Mouse (Mus musculus) heart, adult 2 months (tissue): ENCODE measurements around the gene Csmd2. TPM values are rescaled to one million over a fixed set of nuclear protein-coding genes. Genes with fewer than 3 reads are reported as not detected.

ENCODE experiments used
- DNase-seq, 2 experiments: peaks; one replicate each; pipeline ENCODE4 v3.0.0; 2021
- H3K27ac ChIP-seq: fragments of 200-600 bp; 2 replicates; pipeline ENCODE4 v1.8.1; 2022
- H3K27me3 ChIP-seq: fragments of 200-500 bp; 2 replicates; pipeline ENCODE4 v1.6.1; 2012; ENCODE audit warnings: mild to moderate bottlenecking, low read length, inconsistent platforms, mixed read lengths; ENCODE audit not compliant: control insufficient read depth, insufficient read depth
- H3K36me3 ChIP-seq: fragments of 200-500 bp; 2 replicates; pipeline ENCODE4 v1.6.1; 2012; ENCODE audit warnings: low read length, inconsistent platforms; ENCODE audit not compliant: control insufficient read depth, insufficient read depth
- H3K4me1 ChIP-seq: fragments of 200-500 bp; 2 replicates; pipeline ENCODE4 v1.6.1; 2011; ENCODE audit warnings: low read length; ENCODE audit not compliant: control insufficient read depth, insufficient read depth
- H3K4me3 ChIP-seq: fragments of 200-600 bp; 2 replicates; pipeline ENCODE4 v1.8.1; 2022
- H3K79me2 ChIP-seq: fragments of 200-500 bp; replicated peaks from 2 replicates; pipeline ENCODE4 v1.6.1; 2012; ENCODE audit warnings: mild to moderate bottlenecking, inconsistent platforms, low read length, moderate library complexity, mixed read lengths; ENCODE audit not compliant: control insufficient read depth, insufficient read depth
- H3K9ac ChIP-seq: fragments of 200-500 bp; 2 replicates; pipeline ENCODE4 v1.6.1; 2012; ENCODE audit warnings: low read depth, mild to moderate bottlenecking, control low read depth, inconsistent platforms, low read length, mixed read lengths
- CTCF ChIP-seq: fragments of 200-600 bp; IDR thresholded peaks from 2 replicates; pipeline ENCODE4 v1.8.1; 2022; ENCODE audit warnings: antibody characterized with exemption, mild to moderate bottlenecking, moderate library complexity
- EP300 ChIP-seq: fragments of 200-500 bp; IDR thresholded peaks from 2 replicates; pipeline ENCODE4 v1.6.1; 2011; ENCODE audit warnings: low read depth, low read length, control low read depth; ENCODE audit not compliant: insufficient read depth
- POLR2A ChIP-seq: fragments of 200-500 bp; IDR thresholded peaks from 2 replicates; pipeline ENCODE4 v1.6.1; 2011; ENCODE audit warnings: mild to moderate bottlenecking, low read depth, low read length, control low read depth; ENCODE audit not compliant: insufficient read depth
- WGBS: fragments of 180-500 bp; shearing (Covaris S2); methylation state at CpG from one replicate; pipeline ENCODE4 v1.1.7; 2018; 5-methylcytosine and 5-hydroxymethylcytosine counted together
- intact Hi-C: fragments of 180-260 bp; cut with DNase I; formaldehyde crosslinking; loops from one replicate; pipeline ENCODE4 v1.15.1; 2025
- polyA plus RNA-seq: library from polyadenylated mRNA; depleted of rRNA; stranded (reverse); fragments of >200 nt; gene quantifications from 2 replicates; pipeline ENCODE4 v1.2.3, GENCODE M21; 2012
- total RNA-seq, 2 experiments: library from RNA; stranded (reverse); gene quantifications; 2 replicates each; pipeline ENCODE4 v1.2.3; 2021

Gene Csmd2
- total and polyA plus RNA-seq, 3 experiments: not detected

DNA sequence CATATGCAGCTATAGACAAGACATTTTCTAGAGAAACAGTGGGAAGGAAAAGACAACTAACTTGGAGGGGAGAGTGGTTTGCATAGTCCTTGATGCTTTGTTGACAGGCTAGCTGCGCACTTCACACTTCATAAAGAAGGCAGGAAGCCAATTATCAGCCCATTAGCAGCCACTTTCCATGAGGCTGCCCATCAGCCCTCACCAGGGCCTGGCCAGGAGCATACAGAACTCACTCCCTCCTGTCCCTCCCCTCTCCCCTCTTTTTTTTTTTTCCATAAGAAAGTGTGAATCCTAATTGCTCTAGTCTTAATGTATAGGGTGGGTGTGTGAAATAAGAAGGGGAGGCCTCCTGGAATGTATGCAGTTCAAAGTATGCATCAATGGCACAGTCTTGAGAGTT is 354.6 kb downstream of the Csmd2 start:
- no peak overlapping the region for H3K27ac ChIP-seq
- no peaks in the 10 kb centered on the region for H3K79me2 ChIP-seq
- H3K4me3 ChIP-seq: no peak overlapping the region
- intact Hi-C loops: no loop called here
- no peaks in the 10 kb centered on the region for H3K36me3 ChIP-seq
- H3K27me3 ChIP-seq: no peaks in the 10 kb centered on the region
- H3K9ac ChIP-seq: no peak overlapping the region
- WGBS: 36% methylated on average over 1 of the region's 1 CpGs
- H3K4me1 ChIP-seq: no peaks in the 10 kb centered on the region
- DNase-seq: no peak
- TF ChIP-seq EP300 (no peak), CTCF (no peak), POLR2A (no peak)

GRCm38 (mm10) chr4:128358751-128359150 is 371.1 kb downstream of the Csmd2 start:
- Histone ChIP-seq H3K4me1 (no peaks in the 10 kb centered on the region), H3K9ac (no peak overlapping the region), H3K27me3 (no peaks in the 10 kb centered on the region), H3K79me2 (no peaks in the 10 kb centered on the region), H3K36me3 (no peaks in the 10 kb centered on the region), H3K27ac (no peak overlapping the region), H3K4me3 (no peak overlapping the region)
- TF ChIP-seq POLR2A (no peak), EP300 (no peak), CTCF (no peak)
- WGBS: 76% methylated on average over 11 of the region's 11 CpGs
- intact Hi-C loops: no loop called here
- no peak for DNase-seq

DNA sequence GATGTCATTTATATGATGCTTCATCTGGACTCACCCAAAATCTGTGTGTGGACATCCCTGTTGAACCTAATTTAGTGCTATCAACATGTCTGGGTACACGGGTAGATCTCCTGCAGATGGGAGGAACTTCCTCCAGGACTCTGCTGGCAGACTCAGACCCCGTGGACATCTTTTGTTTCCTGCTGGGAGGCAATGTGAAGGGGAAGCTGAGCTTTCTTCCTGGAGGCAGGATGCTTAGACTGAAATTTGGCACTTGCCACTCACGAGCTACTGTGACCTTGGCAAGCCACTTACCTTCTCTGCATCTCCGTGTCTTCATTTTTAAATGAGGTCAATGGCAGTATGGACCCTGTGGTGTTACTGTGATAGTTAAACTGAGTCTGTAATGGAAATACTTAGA is 378.2 kb downstream of the Csmd2 start:
- H3K27ac ChIP-seq: no peak overlapping the region
- H3K36me3 ChIP-seq: no peaks in the 10 kb centered on the region
- intact Hi-C loops: no loop called here
- H3K9ac ChIP-seq: no peak overlapping the region
- no peak overlapping the region for H3K4me3 ChIP-seq
- 49% methylated on average over 4 of the region's 4 CpGs for WGBS
- no peaks in the 10 kb centered on the region for H3K27me3 ChIP-seq
- TF ChIP-seq POLR2A (no peak), CTCF (no peak), EP300 (no peak)
- no peaks in the 10 kb centered on the region for H3K4me1 ChIP-seq
- no peaks in the 10 kb centered on the region for H3K79me2 ChIP-seq
- DNase-seq: no peak

- intact Hi-C loops: no loop called here
- H3K4me3 ChIP-seq: no peak overlapping the region
- 90% methylated on average over 6 of the region's 6 CpGs for WGBS
- H3K9ac ChIP-seq: no peak overlapping the region
- H3K4me1 ChIP-seq: no peaks in the 10 kb centered on the region
- H3K79me2 ChIP-seq: no peaks in the 10 kb centered on the region
- no peaks in the 10 kb centered on the region for H3K27me3 ChIP-seq
- TF ChIP-seq POLR2A: no peak
- no peak for TF ChIP-seq CTCF
- TF ChIP-seq EP300: no peak
- DNase-seq: no peak
- H3K27ac ChIP-seq: no peak overlapping the region
- no peaks in the 10 kb centered on the region for H3K36me3 ChIP-seq
Measured at GRCm38 (mm10) chr4:128368088-128368487, 380.4 kb downstream of the Csmd2 start.

DNA sequence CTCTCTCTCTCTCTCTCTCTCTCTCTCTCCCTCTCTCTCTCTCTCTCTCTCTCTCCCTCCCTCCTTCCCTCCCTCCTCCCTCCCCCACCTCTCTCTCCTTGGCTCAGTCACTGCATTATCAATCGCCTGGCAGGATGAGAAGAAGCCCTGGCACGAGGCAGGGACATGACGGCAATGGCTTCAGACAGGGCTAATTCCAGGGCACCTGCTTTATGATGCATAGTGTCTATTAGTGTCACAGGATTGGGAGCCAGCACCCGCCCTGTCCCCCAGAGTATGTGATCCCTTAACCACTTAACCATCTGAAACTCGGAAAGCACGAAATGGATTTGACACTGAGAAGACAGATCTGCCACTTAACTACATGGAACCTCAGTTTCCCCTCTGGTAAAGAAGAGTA is 384.1 kb downstream of the Csmd2 start:
- intact Hi-C loops: no loop called here
- 53% methylated on average over 6 of the region's 6 CpGs for WGBS
- Histone ChIP-seq H3K27ac (no peak overlapping the region), H3K4me3 (no peak overlapping the region), H3K27me3 (no peaks in the 10 kb centered on the region), H3K36me3 (no peaks in the 10 kb centered on the region), H3K79me2 (no peaks in the 10 kb centered on the region), H3K4me1 (no peaks in the 10 kb centered on the region), H3K9ac (no peak overlapping the region)
- no peak for TF ChIP-seq CTCF
- no peak for TF ChIP-seq EP300
- no peak for TF ChIP-seq POLR2A
- DNase-seq: no peak

DNA sequence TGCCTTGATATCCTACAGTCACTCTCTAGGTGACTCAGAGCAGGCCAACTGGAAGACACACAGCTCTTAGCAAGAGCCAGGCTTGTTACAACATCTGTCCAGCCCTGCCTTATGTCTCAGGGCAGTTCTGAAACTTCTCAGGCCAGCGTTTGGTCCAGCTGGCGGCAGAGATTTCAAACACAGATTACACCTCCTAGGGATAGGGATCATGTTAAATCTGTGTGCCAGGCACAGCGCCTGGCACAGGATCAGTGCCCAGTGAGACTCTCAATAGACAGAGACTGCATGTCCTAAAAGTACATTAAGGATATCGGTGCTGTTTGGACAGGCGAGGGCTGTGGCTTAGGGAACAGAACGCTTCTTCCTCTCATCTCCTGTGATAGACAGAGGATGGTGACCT is 385.5 kb downstream of the Csmd2 start:
- no peaks in the 10 kb centered on the region for H3K79me2 ChIP-seq
- no peak overlapping the region for H3K27ac ChIP-seq
- 78% methylated on average over 6 of the region's 6 CpGs for WGBS
- intact Hi-C loops: no loop called here
- H3K27me3 ChIP-seq: no peaks in the 10 kb centered on the region
- no peak overlapping the region for H3K9ac ChIP-seq
- no peak overlapping the region for H3K4me3 ChIP-seq
- no peak for DNase-seq
- TF ChIP-seq CTCF: no peak
- no peak for TF ChIP-seq POLR2A
- no peak for TF ChIP-seq EP300
- H3K36me3 ChIP-seq: no peaks in the 10 kb centered on the region
- H3K4me1 ChIP-seq: no peaks in the 10 kb centered on the region

GRCm38 (mm10) chr4:128374051-128374450 is 386.4 kb downstream of the Csmd2 start:
- TF ChIP-seq EP300 (no peak), POLR2A (no peak), CTCF (no peak)
- Histone ChIP-seq H3K9ac (no peak overlapping the region), H3K27me3 (no peaks in the 10 kb centered on the region), H3K79me2 (no peaks in the 10 kb centered on the region), H3K27ac (no peak overlapping the region), H3K36me3 (no peaks in the 10 kb centered on the region), H3K4me3 (no peak overlapping the region), H3K4me1 (no peaks in the 10 kb centered on the region)
- no peak for DNase-seq
- 80% methylated on average over 5 of the region's 5 CpGs for WGBS
- intact Hi-C loops: no loop called here
